Mouse (Mus musculus): ENCODE measurements around the gene Gnaq. TPM values are rescaled to one million over a fixed set of nuclear protein-coding genes. Genes with fewer than 3 reads are reported as not detected.

The Gnaq gene
- polyA plus RNA-seq, 1 experiment, result 244 TPM

- no peak overlapping the region for H3K27ac ChIP-seq (ENCODE audit: insufficient read depth, low read depth, low read length)
- TF ChIP-seq POLR2A (IDR thresholded peaks at IDR 0.05; ENCODE audit: insufficient read depth, low read depth, low read length) (no peak), CTCF (IDR thresholded peaks at IDR 0.05; ENCODE audit: insufficient read depth, low read depth, low read length) (no peak)
- WGBS, result 37% methylated on average over 10 of the region's 10 CpGs
Measured at GRCm38 (mm10) chr19:16367218-16367617, 234.6 kb downstream of the Gnaq start.

GRCm38 (mm10) chr19:16371680-16372079 is 239.0 kb downstream of the Gnaq start:
- Histone ChIP-seq H3K27ac (ENCODE audit: insufficient read depth, low read depth, low read length) (no peak overlapping the region), H3K4me1 (ENCODE audit: control insufficient read depth, insufficient read depth, low read length) (peaks cover 26% of the 10 kb centered on the region), H3K4me3 (ENCODE audit: insufficient read depth, low read depth, low read length) (no peak overlapping the region)
- 77% methylated on average over 2 of the region's 2 CpGs for WGBS
- no peak for TF ChIP-seq POLR2A (IDR thresholded peaks at IDR 0.05; ENCODE audit: insufficient read depth, low read depth, low read length)
- TF ChIP-seq CTCF (IDR thresholded peaks at IDR 0.05; ENCODE audit: insufficient read depth, low read depth, low read length), result no peak

More at GRCm38 (mm10) chr19:16367218-16367617, 234.6 kb downstream of the Gnaq start:
- Histone ChIP-seq H3K4me1 (ENCODE audit: control insufficient read depth, insufficient read depth, low read length) (peaks cover 17% of the 10 kb centered on the region), H3K4me3 (ENCODE audit: insufficient read depth, low read depth, low read length) (no peak overlapping the region)

GRCm38 (mm10) chr19:16372752-16373486 is 240.3 kb downstream of the Gnaq start:
- H3K4me1 ChIP-seq (ENCODE audit: control insufficient read depth, insufficient read depth, low read length), result peaks cover 22% of the 10 kb centered on the region
- no peak for TF ChIP-seq POLR2A (IDR thresholded peaks at IDR 0.05; ENCODE audit: insufficient read depth, low read depth, low read length)
- no peak for TF ChIP-seq CTCF (IDR thresholded peaks at IDR 0.05; ENCODE audit: insufficient read depth, low read depth, low read length)
- H3K4me3 ChIP-seq (ENCODE audit: insufficient read depth, low read depth, low read length), result no peak overlapping the region
- 64% methylated on average over 9 of the region's 9 CpGs for WGBS
- H3K27ac ChIP-seq (ENCODE audit: insufficient read depth, low read depth, low read length), result no peak overlapping the region

- Histone ChIP-seq H3K27ac (ENCODE audit: insufficient read depth, low read depth, low read length) (no peak overlapping the region), H3K4me1 (ENCODE audit: control insufficient read depth, insufficient read depth, low read length) (peaks cover 28% of the 10 kb centered on the region), H3K4me3 (ENCODE audit: insufficient read depth, low read depth, low read length) (no peak overlapping the region)
- WGBS, result 68% methylated on average over 4 of the region's 4 CpGs
- no peak for TF ChIP-seq CTCF (IDR thresholded peaks at IDR 0.05; ENCODE audit: insufficient read depth, low read depth, low read length)
- TF ChIP-seq POLR2A (IDR thresholded peaks at IDR 0.05; ENCODE audit: insufficient read depth, low read depth, low read length), result no peak
Measured at GRCm38 (mm10) chr19:16375881-16376280, 243.2 kb downstream of the Gnaq start.

- 50% methylated on average over 7 of the region's 7 CpGs for WGBS
- Histone ChIP-seq H3K4me3 (ENCODE audit: insufficient read depth, low read depth, low read length) (no peak overlapping the region), H3K4me1 (ENCODE audit: control insufficient read depth, insufficient read depth, low read length) (peaks cover 9% of the 10 kb centered on the region), H3K27ac (ENCODE audit: insufficient read depth, low read depth, low read length) (0 out of 2 replicates have a peak overlapping the region, but pooled peaks have one; percentile 26)
- TF ChIP-seq CTCF (IDR thresholded peaks at IDR 0.05; ENCODE audit: insufficient read depth, low read depth, low read length), result no peak
- TF ChIP-seq POLR2A (IDR thresholded peaks at IDR 0.05; ENCODE audit: insufficient read depth, low read depth, low read length), result no peak
Measured at GRCm38 (mm10) chr19:16378565-16378964, 245.9 kb downstream of the Gnaq start.

- WGBS, result 85% methylated on average over 8 of the region's 8 CpGs
- H3K4me1 ChIP-seq (ENCODE audit: control insufficient read depth, insufficient read depth, low read length), result peaks cover 8% of the 10 kb centered on the region
- no peak overlapping the region for H3K27ac ChIP-seq (ENCODE audit: insufficient read depth, low read depth, low read length)
- H3K4me3 ChIP-seq (ENCODE audit: insufficient read depth, low read depth, low read length), result no peak overlapping the region
- TF ChIP-seq POLR2A (IDR thresholded peaks at IDR 0.05; ENCODE audit: insufficient read depth, low read depth, low read length) (no peak), CTCF (IDR thresholded peaks at IDR 0.05; ENCODE audit: insufficient read depth, low read depth, low read length) (no peak)
Measured at GRCm38 (mm10) chr19:16379687-16380086, 247.1 kb downstream of the Gnaq start.

GRCm38 (mm10) chr19:16382392-16382791 is 249.8 kb downstream of the Gnaq start:
- 84% methylated on average over 2 of the region's 2 CpGs for WGBS
- no peak overlapping the region for H3K4me3 ChIP-seq (ENCODE audit: insufficient read depth, low read depth, low read length)
- H3K4me1 ChIP-seq (ENCODE audit: control insufficient read depth, insufficient read depth, low read length), result peaks cover 11% of the 10 kb centered on the region
- TF ChIP-seq CTCF (IDR thresholded peaks at IDR 0.05; ENCODE audit: insufficient read depth, low read depth, low read length) (no peak), POLR2A (IDR thresholded peaks at IDR 0.05; ENCODE audit: insufficient read depth, low read depth, low read length) (no peak)
- H3K27ac ChIP-seq (ENCODE audit: insufficient read depth, low read depth, low read length), result no peak overlapping the region

GRCm38 (mm10) chr19:16383127-16383526 is 250.5 kb downstream of the Gnaq start:
- H3K4me1 ChIP-seq (ENCODE audit: control insufficient read depth, insufficient read depth, low read length), result peaks cover 14% of the 10 kb centered on the region

GRCm38 (mm10) chr19:16384094-16384493 is 251.5 kb downstream of the Gnaq start:
- Histone ChIP-seq H3K4me1 (ENCODE audit: control insufficient read depth, insufficient read depth, low read length) (peaks cover 8% of the 10 kb centered on the region; the same call in 1 of the 2 replicates), H3K4me3 (ENCODE audit: insufficient read depth, low read depth, low read length) (no peak overlapping the region), H3K27ac (ENCODE audit: insufficient read depth, low read depth, low read length) (no peak overlapping the region)
- WGBS, result 94% methylated on average over 6 of the region's 6 CpGs
- TF ChIP-seq CTCF (IDR thresholded peaks at IDR 0.05; ENCODE audit: insufficient read depth, low read depth, low read length) (no peak), POLR2A (IDR thresholded peaks at IDR 0.05; ENCODE audit: insufficient read depth, low read depth, low read length) (no peak)

More at GRCm38 (mm10) chr19:16383127-16383526, 250.5 kb downstream of the Gnaq start:
- no peak overlapping the region for H3K4me3 ChIP-seq (ENCODE audit: insufficient read depth, low read depth, low read length)
- H3K27ac ChIP-seq (ENCODE audit: insufficient read depth, low read depth, low read length), result no peak overlapping the region
- 70% methylated on average over 13 of the region's 13 CpGs for WGBS
- TF ChIP-seq POLR2A (IDR thresholded peaks at IDR 0.05; ENCODE audit: insufficient read depth, low read depth, low read length), result no peak
- TF ChIP-seq CTCF (IDR thresholded peaks at IDR 0.05; ENCODE audit: insufficient read depth, low read depth, low read length), result no peak
